Mouse (Mus musculus) adipocyte (in vitro differentiated cells): Measurements from ENCODE around the gene Rcc2.

Experiments
- DNase-seq: peaks from one replicate; pipeline ENCODE4 v3.0.0-alpha.2; 2016; ENCODE audit warnings: low spot score

Rcc2 gene

DNA sequence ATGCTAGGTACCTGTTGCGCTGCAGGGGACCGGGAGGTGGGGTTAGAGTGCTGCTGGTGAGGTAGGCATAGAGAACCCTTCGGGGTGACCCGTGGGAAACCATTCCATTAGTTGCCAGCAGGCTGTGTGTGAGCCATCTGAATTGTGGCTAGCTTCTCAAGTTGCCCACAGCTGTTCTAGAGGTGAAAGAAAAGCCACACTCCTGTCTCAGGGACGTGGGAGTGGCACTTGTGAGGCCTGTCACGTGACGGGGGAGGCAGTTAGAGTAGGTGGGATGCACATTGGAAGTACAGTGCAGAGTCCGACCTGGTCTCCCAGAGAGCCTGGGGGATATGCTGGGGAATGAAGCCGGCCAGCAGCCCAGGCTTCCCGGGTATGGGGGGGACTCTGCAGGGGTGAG is 9.3 kb downstream of the Rcc2 start:
- no peak for DNase-seq

GRCm38 (mm10) chr4:140710781-140711180 is 10.4 kb downstream of the Rcc2 start:
- no peak for DNase-seq

DNA sequence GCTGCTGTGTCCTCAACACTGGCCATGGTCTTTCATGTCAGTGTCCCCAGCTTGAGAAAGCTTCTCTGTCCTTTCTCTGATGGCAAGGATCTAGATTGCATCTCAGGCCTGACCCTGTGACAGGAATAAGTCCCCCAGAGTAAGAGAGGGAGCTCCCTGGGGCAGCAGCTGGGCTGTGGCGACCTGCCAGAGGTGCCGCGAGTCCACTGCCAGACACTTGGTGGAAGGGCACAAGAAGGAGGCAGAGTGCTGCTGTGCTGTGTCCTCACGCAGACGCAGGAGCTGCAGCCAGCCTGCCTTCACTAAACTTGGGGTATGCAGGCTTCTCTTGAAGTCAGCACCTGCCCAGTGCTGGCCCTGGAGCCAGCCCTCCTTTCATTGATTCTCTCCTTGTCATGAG is 11.0 kb downstream of the Rcc2 start:
- no peak for DNase-seq

DNA sequence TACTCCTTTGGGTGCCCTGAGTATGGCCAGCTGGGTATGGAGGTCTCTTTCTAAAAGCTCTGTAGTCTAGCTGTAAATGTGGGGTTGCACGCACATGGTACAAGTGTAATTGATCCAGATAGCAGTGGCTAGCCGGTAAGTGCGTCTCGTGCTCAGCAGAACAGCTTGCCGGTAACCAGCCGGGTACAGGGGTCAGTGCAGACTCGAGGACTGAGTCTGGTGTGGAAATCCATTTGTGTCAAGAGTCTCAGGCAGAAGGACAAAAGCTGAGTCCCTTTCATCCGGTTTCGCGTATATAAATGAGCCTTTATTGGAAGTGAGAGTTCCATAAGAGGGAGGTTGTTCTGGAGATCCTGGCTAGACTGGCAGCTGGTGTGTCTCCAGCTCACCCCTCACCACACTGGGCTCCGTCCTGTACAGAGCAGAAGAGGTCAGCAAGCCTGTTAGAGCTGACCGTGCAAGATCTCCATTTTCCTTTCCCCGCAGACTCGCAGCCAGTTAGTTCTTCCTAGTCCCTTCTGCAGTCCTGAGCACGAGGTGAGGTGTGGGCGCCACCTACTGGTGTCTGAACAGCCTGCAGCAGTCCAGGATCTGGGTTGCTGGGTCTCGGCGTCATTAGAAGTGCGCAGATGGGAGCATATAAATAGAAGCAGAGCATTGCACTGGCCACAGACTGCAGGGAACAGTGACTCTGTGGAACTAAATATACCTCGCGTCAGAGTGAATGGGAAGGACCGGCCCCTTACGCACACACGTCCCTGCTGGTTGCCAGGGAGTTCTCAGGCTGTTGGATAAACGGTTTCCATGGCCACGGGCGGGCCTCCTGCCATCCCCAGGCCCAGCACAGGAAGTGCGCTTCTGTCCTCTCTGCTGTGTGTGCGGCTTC is 13.4 kb downstream of the Rcc2 start:
- peak; percentile 77 for DNase-seq

DNA sequence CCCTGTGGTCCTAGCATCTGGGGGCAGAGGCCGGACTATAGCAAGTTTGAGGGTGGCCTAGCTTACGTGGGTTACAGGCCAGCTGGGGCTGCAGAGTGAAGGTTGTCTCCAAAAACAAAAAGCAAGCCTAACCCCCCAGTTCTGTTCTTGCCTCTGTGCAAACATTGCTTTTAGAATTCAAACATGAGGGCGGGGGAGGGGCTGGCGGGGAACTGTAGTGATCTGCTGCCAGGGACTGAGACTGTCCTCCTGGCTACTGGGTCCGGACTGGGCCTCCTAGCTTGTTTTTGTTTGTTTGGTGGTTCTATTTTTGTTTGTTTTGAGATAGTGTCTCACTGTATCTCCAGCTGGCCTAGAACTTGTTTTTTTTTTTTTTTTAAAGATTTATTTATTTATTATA is 14.2 kb downstream of the Rcc2 start:
- DNase-seq, result no peak

DNA sequence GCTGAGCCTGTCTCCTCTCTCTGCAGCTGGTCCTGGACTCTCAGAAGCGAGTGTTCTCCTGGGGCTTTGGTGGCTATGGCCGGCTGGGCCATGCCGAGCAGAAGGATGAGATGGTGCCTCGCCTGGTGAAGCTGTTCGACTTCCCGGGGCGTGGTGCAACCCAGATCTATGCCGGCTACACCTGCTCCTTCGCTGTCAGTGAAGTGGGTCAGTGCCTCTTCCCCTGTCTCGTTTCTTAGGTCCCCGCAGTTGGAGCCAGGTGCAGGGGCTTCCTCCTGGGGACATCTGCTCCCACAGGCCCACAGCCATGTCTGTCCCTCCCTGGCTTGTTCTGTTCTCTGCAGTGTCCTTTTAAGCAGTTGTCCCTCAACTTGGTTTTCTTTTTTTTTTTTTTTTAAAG is 16.7 kb downstream of the Rcc2 start:
- DNase-seq, result no peak

DNA sequence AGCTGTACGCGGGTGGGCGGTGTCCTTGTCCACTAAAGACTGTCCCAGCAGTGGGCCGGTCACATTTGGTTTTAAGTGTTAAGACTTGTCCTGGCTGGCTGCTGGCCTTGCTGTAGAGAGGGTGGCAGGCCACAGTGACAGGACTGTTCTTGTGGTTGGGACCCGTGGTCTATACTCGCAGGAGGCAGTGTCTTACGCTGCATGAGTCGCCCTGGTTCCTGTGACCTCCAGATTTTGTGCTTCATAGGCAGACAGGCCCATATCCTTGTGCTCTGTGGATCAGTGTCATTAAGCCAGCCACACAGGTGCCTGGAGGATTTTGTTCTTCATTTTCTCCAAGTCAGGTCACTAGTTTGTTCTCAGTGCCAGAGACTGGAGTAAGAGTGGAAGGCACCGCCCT is 18.1 kb downstream of the Rcc2 start:
- no peak for DNase-seq

- no peak for DNase-seq
Measured at GRCm38 (mm10) chr4:140720091-140720490, 19.8 kb downstream of the Rcc2 start.

DNA sequence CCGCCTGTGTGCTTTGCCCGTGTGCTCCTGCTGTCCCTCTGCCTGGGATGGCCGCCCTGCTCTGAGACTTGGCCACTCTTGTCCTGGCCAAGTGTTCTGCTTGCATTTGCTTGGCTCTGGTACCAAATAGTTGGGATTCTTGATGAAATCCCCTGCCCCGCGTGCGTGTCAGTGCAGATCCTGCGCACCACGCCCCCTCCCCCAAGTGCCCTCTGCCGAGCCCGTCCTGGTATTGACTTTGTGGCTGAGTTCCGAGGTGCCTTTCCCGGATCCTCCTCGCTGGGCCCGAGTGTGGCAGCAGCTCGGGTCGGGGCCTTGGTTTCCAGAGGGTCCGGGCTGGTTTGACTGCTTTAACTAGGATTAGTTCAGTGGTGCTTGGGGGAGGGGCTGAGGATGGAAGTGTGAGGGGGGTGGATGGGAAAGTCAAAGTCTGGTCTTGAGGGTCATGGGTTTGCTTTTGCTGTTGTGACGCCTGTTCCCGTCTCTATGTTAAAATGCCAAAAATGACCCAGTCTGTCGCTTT is 21.7 kb downstream of the Rcc2 start:
- no peak for DNase-seq

DNA sequence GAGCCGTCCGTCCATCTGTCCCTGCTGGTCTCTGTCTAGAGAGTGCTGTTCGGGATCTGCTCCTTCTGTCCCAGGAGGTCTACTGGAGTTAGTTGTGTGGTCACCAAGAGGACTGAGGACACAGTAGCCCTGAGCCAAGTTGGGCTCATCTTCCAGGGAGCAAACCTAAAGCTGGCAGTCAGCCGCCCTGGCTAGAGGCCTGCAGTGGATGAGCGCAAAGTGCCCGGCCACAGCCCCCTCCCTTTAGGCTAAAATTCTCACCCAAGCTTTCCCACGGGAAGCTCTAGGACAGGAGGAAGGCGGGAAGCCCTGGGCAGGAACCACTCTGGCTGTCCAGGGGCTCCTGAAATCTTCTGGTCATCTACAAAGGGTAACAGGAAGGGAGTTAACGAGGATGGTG is 22.4 kb downstream of the Rcc2 start:
- DNase-seq, result no peak

DNA sequence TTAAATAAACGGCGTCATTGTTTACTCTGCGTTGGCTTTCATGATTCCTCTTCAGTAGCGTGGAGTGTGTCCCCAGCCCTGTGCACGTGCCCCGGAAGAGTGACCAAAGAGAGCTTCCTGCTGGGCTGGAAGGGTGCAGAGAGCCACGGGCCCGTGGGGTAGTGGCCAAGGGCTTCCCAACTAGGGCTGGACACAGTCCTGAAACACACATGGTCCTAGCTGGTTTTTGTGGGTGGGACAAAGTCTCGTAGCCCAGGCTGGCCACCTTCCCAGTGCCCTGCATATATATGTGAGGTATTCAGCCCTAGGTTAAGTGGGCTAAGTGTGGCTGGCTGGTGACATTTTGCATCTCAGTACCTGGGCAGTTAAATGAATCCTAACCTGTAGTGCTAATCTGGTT is 22.9 kb downstream of the Rcc2 start:
- DNase-seq, result no peak

DNA sequence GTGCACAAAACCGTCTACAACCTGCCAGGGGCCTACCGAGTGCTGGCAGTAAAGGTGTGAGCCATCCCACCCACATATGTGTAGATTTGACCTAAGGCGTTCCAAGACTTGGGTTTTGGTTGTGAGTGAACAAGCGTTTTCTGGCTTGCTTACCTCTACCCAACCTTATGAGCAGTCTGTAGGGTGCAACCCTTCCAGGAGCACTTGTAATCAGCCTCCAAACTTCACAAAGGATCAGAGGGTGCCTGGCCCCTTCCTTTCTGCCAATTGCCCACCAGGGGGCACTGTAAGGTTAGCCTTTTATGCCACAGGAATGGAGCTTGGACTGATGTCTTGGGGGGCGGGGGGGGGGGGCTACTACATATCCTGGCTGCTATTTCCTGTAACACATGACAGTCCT is 23.5 kb downstream of the Rcc2 start:
- peak; percentile 57 for DNase-seq

DNA sequence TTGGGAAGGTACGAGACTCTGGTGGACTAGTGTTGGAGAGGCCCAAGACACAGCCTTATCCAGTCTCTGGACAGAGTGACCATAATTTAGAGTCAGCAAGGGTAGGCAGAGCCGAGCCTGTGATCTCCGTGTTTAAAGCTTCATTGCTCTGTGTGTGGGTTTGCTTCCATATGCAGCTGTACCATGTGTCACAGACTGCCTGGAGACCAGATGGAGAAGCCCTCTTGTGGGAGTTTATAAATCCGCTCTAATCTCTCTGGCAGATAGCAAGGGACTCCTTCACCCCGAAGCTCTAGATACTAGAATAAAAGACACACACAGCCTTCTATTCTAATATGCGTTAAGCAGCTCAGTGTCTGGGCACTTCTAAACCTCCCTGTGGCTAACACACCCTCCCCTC is 24.4 kb downstream of the Rcc2 start:
- DNase-seq, result no peak

DNA sequence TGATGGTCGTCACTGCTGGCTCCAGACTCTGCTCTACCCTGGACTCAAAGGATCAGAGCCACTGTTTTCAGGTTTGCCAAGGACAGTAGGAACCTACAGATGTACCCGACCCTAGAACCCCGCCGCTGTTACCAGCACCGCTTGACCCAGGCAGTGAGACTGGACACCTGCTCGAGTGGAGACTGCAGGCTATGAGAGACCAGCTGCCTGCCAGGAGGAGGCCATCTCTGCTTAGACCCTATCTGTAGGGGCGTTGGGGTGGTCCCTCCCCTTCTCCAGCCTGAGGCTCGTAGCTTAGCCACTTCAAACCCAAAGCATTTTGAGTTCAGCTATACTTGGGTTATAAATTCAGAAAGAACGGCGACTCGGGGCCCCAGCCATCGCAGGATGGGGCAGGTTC is 26.6 kb downstream of the Rcc2 start:
- no peak for DNase-seq

- no peak for DNase-seq
Measured at GRCm38 (mm10) chr4:140731654-140732053, 31.3 kb downstream of the Rcc2 start.

DNA sequence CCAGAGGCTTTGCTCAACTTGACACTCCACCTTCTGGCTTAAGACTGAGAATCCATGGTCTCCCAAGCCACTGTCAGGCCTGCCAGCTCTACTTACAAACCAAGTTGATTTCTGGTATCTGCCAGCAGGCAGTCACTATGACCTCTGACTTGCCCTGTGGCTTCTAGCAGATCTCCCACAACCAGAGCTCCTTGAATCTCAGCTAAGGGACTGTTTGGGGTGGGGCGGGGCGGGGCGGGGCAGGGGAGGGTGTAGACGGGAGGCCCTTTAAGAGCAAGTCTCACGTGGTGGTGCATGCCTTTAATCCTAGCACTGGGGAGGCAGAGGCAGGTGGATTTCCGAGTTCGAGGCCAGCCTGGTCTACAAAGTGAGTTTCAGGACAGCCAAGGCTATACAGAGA is 32.5 kb downstream of the Rcc2 start:
- DNase-seq, result no peak

DNA sequence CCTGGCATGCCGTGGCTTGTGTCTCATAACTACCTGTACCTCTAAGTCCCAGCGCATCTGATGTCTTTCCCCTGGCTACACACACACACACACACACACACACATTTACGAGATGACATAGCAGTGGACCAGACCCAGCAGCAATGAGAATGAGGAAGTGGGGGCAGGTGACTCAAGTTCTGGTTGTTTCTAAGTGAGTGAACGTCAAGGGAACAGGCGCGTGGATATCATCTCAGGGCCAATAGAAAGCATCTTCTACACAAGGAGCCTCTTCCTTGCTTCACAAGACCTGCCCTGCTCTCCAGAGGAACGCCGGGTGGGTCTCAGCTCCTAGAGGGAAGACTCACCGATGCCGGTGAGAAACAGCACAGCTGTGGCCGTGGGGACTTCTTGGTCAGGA is 40.3 kb downstream of the Rcc2 start:
- DNase-seq, result no peak

DNA sequence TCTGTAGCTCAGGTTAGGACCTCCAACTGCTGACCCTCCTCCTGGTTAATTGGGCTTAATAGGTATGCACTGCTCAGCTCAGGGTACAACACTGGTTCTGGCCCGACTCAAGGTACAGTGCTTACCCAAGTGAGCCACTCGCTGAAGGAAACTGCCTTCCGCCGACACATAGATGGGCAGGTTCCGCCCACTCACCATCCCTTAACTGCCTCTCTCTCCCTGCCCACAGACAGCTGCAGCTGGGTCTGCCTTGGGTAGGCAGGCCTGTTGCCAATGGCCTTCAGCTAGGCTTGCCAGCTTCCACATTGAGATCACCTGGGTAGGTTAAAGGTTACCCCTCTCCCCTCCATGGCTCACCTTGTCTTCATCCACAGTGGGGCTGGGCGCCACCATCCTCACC is 41.1 kb downstream of the Rcc2 start:
- no peak for DNase-seq

- DNase-seq, result no peak
Measured at GRCm38 (mm10) chr4:140742543-140742942, 42.2 kb downstream of the Rcc2 start, which contains the start of gene Padi6. Padi6 (minus strand) TSS chr4:140742643.

GRCm38 (mm10) chr4:140743086-140743485 is 42.7 kb downstream of the Rcc2 start:
- no peak for DNase-seq

DNA sequence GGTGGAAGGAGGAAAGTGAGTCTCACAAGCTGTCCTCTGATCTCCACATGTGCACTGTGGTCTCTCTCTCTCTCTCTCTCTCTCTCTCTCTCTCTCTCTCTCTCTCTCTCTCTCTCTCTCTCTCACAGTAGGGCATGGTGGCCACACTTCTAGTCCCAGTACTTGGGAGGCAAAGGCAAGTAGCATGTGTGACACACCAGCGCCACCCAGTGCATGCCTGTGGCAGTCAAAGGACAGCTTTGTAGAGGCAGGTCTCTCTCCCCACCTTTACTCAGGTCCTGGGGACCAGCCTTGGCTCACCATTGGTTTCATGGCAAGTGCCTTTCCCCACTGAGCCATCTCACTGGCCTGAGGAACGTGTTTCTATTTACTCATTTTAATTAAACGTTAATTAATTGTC is 44.3 kb downstream of the Rcc2 start:
- DNase-seq, result peak; percentile 18

GRCm38 (mm10) chr4:140747978-140748377 is 47.6 kb downstream of the Rcc2 start:
- DNase-seq, result no peak

DNA sequence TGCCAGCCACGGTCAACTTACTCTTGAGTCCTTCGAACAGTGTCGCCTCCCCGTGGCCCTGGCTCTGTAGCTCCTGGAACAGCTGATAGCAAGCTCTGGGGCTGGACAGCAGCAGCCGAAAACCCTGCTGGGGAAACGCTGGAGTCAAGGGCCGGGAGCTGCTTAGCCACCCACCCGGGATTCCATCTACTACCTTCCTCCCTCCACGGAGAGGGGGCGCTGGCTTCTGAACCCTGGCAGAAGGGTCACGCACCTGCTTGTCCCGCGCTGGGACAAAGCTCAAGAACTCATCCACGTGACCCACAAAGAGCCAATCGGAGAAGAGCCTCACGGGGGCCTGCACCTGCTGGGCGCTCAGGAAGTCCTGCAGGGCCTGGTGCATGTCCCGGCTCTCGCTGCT is 50.0 kb downstream of the Rcc2 start:
- DNase-seq, result no peak

- DNase-seq, result no peak
Measured at GRCm38 (mm10) chr4:140753366-140753765, 53.0 kb downstream of the Rcc2 start.
